Mouse (Mus musculus) E14TG2a.4 (cell line): ENCODE measurements around the gene Rerg.

Experiments used
- H3K27me3 ChIP-seq: 2 replicates; pipeline ENCODE4 v1.6.1; 2014; ENCODE audit warnings: low read length, control low read depth; ENCODE audit not compliant: insufficient read depth
- H3K36me3 ChIP-seq: 2 replicates; pipeline ENCODE4 v1.6.1; 2014; ENCODE audit warnings: low read length, control low read depth; ENCODE audit not compliant: insufficient read depth
- H3K4me1 ChIP-seq: replicated peaks from 2 replicates; pipeline ENCODE4 v1.6.1; 2014; ENCODE audit warnings: low read depth, low read length, control low read depth
- H3K4me3 ChIP-seq: replicated peaks from 2 replicates; pipeline ENCODE4 v1.5.1; 2014; ENCODE audit warnings: mild to moderate bottlenecking, low read length
- H3K9me3 ChIP-seq: 2 replicates; pipeline ENCODE4 v1.6.1; 2014; ENCODE audit warnings: low read length, control low read depth
- CTCF ChIP-seq: conservative IDR thresholded peaks from 2 replicates; pipeline ENCODE4 v1.5.1; 2014; ENCODE audit warnings: low read length
- NANOG ChIP-seq: IDR thresholded peaks from 2 replicates; pipeline ENCODE4 v1.6.1; 2014; ENCODE audit warnings: borderline replicate concordance, low read length, mixed read lengths
- POU5F1 ChIP-seq: IDR thresholded peaks from 2 replicates; pipeline ENCODE4 v1.6.1; 2014; ENCODE audit warnings: low read length, borderline replicate concordance

Gene Rerg

GRCm38 (mm10) chr6:137131794-137132193 is 38.5 kb downstream of the Rerg start:
- Histone ChIP-seq H3K4me1 (peaks cover 11% of the 10 kb centered on the region), H3K9me3 (no peaks in the 10 kb centered on the region)
- TF ChIP-seq CTCF: no peak
- no peak for TF ChIP-seq NANOG
- no peak for TF ChIP-seq POU5F1

GRCm38 (mm10) chr6:137131349-137131748 is 38.9 kb downstream of the Rerg start:
- Histone ChIP-seq H3K36me3 (no peaks in the 10 kb centered on the region), H3K9me3 (no peaks in the 10 kb centered on the region), H3K4me3 (no peak overlapping the region), H3K4me1 (peaks cover 11% of the 10 kb centered on the region), H3K27me3 (no peaks in the 10 kb centered on the region)
- TF ChIP-seq NANOG (no peak), POU5F1 (no peak), CTCF (no peak)

More at GRCm38 (mm10) chr6:137131794-137132193, 38.5 kb downstream of the Rerg start:
- Histone ChIP-seq H3K36me3 (no peaks in the 10 kb centered on the region), H3K4me3 (no peak overlapping the region), H3K27me3 (no peaks in the 10 kb centered on the region)

- H3K4me1 ChIP-seq: peaks cover 4% of the 10 kb centered on the region; the same call in 1 of the 2 replicates
- H3K27me3 ChIP-seq: no peaks in the 10 kb centered on the region
- H3K36me3 ChIP-seq: no peaks in the 10 kb centered on the region
- no peak for TF ChIP-seq POU5F1
- no peak for TF ChIP-seq CTCF
- TF ChIP-seq NANOG: no peak
- H3K4me3 ChIP-seq: no peak overlapping the region
- no peaks in the 10 kb centered on the region for H3K9me3 ChIP-seq
These were observed 43.4 kb downstream of the Rerg start for GRCm38 (mm10) chr6:137126861-137127260.

- no peak for TF ChIP-seq CTCF
- no peak for TF ChIP-seq NANOG
- no peak for TF ChIP-seq POU5F1
- peaks cover 4% of the 10 kb centered on the region; the same call in 1 of the 2 replicates for H3K4me1 ChIP-seq
- no peaks in the 10 kb centered on the region for H3K36me3 ChIP-seq
- no peak overlapping the region for H3K4me3 ChIP-seq
- H3K27me3 ChIP-seq: no peaks in the 10 kb centered on the region
- H3K9me3 ChIP-seq: no peaks in the 10 kb centered on the region
These were observed 44.1 kb downstream of the Rerg start for GRCm38 (mm10) chr6:137126224-137126623.

GRCm38 (mm10) chr6:137125433-137125832 is 44.9 kb downstream of the Rerg start:
- peaks cover 1% of the 10 kb centered on the region; the same call in 1 of the 2 replicates for H3K9me3 ChIP-seq
- TF ChIP-seq POU5F1 (no peak), CTCF (no peak), NANOG (no peak)
- H3K36me3 ChIP-seq: no peaks in the 10 kb centered on the region
- no peak overlapping the region for H3K4me3 ChIP-seq
- no peaks in the 10 kb centered on the region for H3K27me3 ChIP-seq
- H3K4me1 ChIP-seq: peaks cover 4% of the 10 kb centered on the region; the same call in 1 of the 2 replicates

GRCm38 (mm10) chr6:137125006-137125405 is 45.3 kb downstream of the Rerg start:
- Histone ChIP-seq H3K4me3 (no peak overlapping the region), H3K27me3 (no peaks in the 10 kb centered on the region)
- TF ChIP-seq NANOG (no peak), CTCF (no peak), POU5F1 (no peak)

GRCm38 (mm10) chr6:137116849-137117473 is 53.3 kb downstream of the Rerg start:
- Histone ChIP-seq H3K27me3 (no peaks in the 10 kb centered on the region), H3K36me3 (no peaks in the 10 kb centered on the region), H3K4me1 (no peaks in the 10 kb centered on the region), H3K4me3 (no peak overlapping the region), H3K9me3 (peaks cover 4% of the 10 kb centered on the region; the same call in 1 of the 2 replicates)
- no peak for TF ChIP-seq POU5F1
- no peak for TF ChIP-seq CTCF
- TF ChIP-seq NANOG: no peak

More at GRCm38 (mm10) chr6:137125006-137125405, 45.3 kb downstream of the Rerg start:
- no peaks in the 10 kb centered on the region for H3K36me3 ChIP-seq
- H3K9me3 ChIP-seq: peaks cover 4% of the 10 kb centered on the region; the same call in 1 of the 2 replicates
- peaks cover 4% of the 10 kb centered on the region; the same call in 1 of the 2 replicates for H3K4me1 ChIP-seq

- Histone ChIP-seq H3K27me3 (no peaks in the 10 kb centered on the region), H3K36me3 (no peaks in the 10 kb centered on the region), H3K4me1 (no peaks in the 10 kb centered on the region)
These were observed 55.4 kb downstream of the Rerg start for GRCm38 (mm10) chr6:137114859-137115258.

GRCm38 (mm10) chr6:137111266-137111813 is 59.0 kb downstream of the Rerg start:
- no peak overlapping the region for H3K4me3 ChIP-seq
- TF ChIP-seq NANOG (no peak), POU5F1 (no peak), CTCF (no peak)

More at GRCm38 (mm10) chr6:137114859-137115258, 55.4 kb downstream of the Rerg start:
- no peak for TF ChIP-seq POU5F1
- TF ChIP-seq CTCF: no peak
- TF ChIP-seq NANOG: no peak
- no peak overlapping the region for H3K4me3 ChIP-seq
- no peaks in the 10 kb centered on the region for H3K9me3 ChIP-seq

More at GRCm38 (mm10) chr6:137111266-137111813, 59.0 kb downstream of the Rerg start:
- H3K36me3 ChIP-seq: no peaks in the 10 kb centered on the region
- no peaks in the 10 kb centered on the region for H3K4me1 ChIP-seq
- H3K27me3 ChIP-seq: 0 out of 2 replicates have a peak, but pooled peaks cover 4% of the 10 kb centered on the region
- no peaks in the 10 kb centered on the region for H3K9me3 ChIP-seq
